Mouse (Mus musculus): ENCODE results near the gene N4bp2. TPM values are rescaled to one million over a fixed set of nuclear protein-coding genes. Genes with fewer than 3 reads are reported as not detected.

Gene N4bp2
- polyA plus RNA-seq, 1 experiment, result 73.4 TPM

DNA sequence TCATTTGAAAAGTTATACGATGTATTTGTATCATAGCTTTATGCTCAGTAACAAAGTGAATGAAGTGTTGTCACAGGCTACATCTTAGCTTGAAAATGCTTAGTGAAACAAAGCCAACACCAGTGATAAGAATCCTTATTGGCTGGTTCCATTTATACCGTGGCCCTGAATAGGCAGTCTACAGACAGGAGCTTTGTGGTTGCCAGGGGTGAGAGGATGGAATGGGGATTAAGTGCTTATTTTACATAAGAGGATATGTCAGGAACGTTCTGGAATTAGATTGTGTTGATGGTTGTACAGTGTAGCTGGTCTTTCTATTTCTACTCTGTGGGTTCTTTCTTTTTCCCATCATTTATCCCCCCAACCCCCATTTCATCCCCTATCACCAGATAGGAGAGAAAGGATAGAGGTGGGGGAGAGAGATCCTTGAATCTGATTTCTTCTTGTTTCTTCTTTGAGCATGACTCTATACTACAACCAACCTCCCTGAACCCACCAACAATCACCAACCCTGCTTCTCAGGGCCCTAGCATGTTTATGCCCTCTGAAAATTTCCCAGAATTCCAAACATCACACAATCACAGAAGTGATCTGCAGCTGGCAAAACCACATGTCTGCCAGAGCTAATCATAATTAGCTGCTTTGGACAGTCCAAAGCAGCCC, 16.2 kb downstream of the N4bp2 start:
- TF ChIP-seq CTCF (IDR thresholded peaks at IDR 0.05; ENCODE audit: low read depth, low read length), result no peak
- TF ChIP-seq POLR2A (IDR thresholded peaks at IDR 0.05; ENCODE audit: insufficient read depth, low read length), result no peak
- no peak for TF ChIP-seq EP300 (IDR thresholded peaks at IDR 0.05; ENCODE audit: insufficient read depth, low read depth, low read length)
- H3K4me1 ChIP-seq (ENCODE audit: control insufficient read depth, insufficient read depth, low read length), result no peaks in the 10 kb centered on the region
- H3K9ac ChIP-seq (ENCODE audit: low read depth, poor library complexity, severe bottlenecking), result no peak overlapping the region
- peaks cover 5% of the 10 kb centered on the region; the same call in 1 of the 2 replicates for H3K36me3 ChIP-seq (ENCODE audit: control insufficient read depth, insufficient read depth, low read length, poor library complexity, severe bottlenecking)
- H3K27me3 ChIP-seq (ENCODE audit: control insufficient read depth, insufficient read depth, low read length, poor library complexity, severe bottlenecking), result no peaks in the 10 kb centered on the region
- no peaks in the 10 kb centered on the region for H3K9me3 ChIP-seq (replicated peaks; ENCODE audit: control insufficient read depth, insufficient read depth, low read length, poor library complexity, severe bottlenecking)
- no peak overlapping the region for H3K27ac ChIP-seq (ENCODE audit: insufficient read depth, low read length)
- H3K4me3 ChIP-seq (ENCODE audit: low read depth, low read length), result no peak overlapping the region

DNA sequence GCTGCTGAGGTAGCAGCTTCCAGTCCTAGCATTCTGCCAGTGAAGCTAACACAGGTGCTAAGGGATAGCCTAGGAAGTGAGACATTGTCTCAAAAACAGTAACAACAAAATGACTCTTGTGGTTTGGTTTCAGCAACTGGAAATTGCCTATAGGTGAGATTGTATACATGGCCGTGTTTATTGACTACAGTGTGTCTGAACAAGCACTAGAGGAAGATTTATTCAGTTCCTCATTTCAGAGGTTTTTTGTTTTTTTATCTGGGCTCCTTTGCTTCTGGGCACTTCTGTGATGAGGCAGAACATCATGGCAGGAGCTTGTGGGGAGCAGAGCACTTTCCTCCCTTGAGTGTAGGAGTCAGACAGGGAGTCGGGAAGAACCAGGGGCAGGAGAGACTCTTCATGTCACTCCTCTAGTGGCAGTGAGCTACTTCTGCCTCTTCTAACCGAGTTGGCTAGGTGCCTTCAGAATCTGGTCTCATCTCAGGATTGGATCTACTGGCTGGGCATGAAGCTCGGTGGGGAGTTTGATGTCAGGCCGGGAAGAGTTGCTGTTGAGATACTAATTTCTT, 17.9 kb downstream of the N4bp2 start:
- no peaks in the 10 kb centered on the region for H3K27me3 ChIP-seq (ENCODE audit: control insufficient read depth, insufficient read depth, low read length, poor library complexity, severe bottlenecking)
- no peaks in the 10 kb centered on the region for H3K9me3 ChIP-seq (replicated peaks; ENCODE audit: control insufficient read depth, insufficient read depth, low read length, poor library complexity, severe bottlenecking)
- no peak overlapping the region for H3K9ac ChIP-seq (ENCODE audit: low read depth, poor library complexity, severe bottlenecking)
- TF ChIP-seq EP300 (IDR thresholded peaks at IDR 0.05; ENCODE audit: insufficient read depth, low read depth, low read length) (no peak), POLR2A (IDR thresholded peaks at IDR 0.05; ENCODE audit: insufficient read depth, low read length) (no peak), CTCF (IDR thresholded peaks at IDR 0.05; ENCODE audit: low read depth, low read length) (no peak)
- no peaks in the 10 kb centered on the region for H3K4me1 ChIP-seq (ENCODE audit: control insufficient read depth, insufficient read depth, low read length)
- H3K4me3 ChIP-seq (ENCODE audit: low read depth, low read length), result no peak overlapping the region
- peaks cover 3% of the 10 kb centered on the region; the same call in 1 of the 2 replicates for H3K36me3 ChIP-seq (ENCODE audit: control insufficient read depth, insufficient read depth, low read length, poor library complexity, severe bottlenecking)
- H3K27ac ChIP-seq (ENCODE audit: insufficient read depth, low read length), result no peak overlapping the region

DNA sequence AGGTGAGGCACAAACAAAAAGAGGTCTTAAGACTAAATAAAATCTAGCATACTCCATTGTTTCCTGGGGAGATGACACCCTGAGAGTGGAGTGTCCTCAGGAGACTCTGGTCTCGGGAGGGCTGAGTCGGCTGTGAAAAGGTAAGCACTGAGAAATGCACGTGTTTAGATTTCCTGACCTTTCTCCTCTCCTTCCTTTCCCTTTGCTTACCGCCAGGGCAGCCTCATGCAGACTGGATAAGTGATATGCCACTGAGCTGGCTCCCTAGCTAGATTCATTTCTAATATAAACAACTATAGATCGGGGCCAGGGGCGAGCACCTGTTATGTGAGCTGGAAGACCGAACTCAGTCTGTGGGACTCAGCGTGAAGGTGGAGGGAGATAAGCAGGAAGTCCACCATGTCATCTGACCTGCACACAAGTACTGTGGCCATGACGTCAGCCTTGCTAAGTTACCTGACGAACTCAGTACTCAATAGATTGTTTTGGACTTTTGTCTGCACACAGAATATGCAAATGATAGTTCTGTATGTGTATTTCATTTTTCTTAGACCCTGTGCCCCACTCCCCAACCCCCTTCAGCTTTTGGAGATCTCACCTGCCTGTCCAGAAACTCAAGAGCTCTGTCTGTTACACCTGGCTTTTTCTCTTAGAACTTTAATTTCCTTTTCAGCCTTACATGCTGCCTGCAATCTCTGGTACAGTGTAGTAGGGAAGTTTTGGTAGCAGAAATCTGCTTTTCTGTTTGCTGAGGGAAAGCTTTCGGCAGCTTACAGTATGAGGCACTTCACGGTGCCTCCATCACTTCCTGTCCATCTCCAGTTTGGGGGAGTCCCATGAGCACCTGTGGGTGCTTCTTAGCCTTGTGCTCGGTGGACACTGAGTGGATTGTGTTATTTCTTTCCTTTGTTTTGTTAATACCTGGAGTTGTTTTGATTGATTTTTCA, 18.7 kb downstream of the N4bp2 start:
- Histone ChIP-seq H3K27me3 (ENCODE audit: control insufficient read depth, insufficient read depth, low read length, poor library complexity, severe bottlenecking) (no peaks in the 10 kb centered on the region), H3K36me3 (ENCODE audit: control insufficient read depth, insufficient read depth, low read length, poor library complexity, severe bottlenecking) (no peaks in the 10 kb centered on the region), H3K27ac (ENCODE audit: insufficient read depth, low read length) (no peak overlapping the region), H3K4me1 (ENCODE audit: control insufficient read depth, insufficient read depth, low read length) (no peaks in the 10 kb centered on the region), H3K9ac (ENCODE audit: low read depth, poor library complexity, severe bottlenecking) (no peak overlapping the region), H3K4me3 (ENCODE audit: low read depth, low read length) (no peak overlapping the region), H3K9me3 (replicated peaks; ENCODE audit: control insufficient read depth, insufficient read depth, low read length, poor library complexity, severe bottlenecking) (no peaks in the 10 kb centered on the region)
- no peak for TF ChIP-seq EP300 (IDR thresholded peaks at IDR 0.05; ENCODE audit: insufficient read depth, low read depth, low read length)
- TF ChIP-seq CTCF (IDR thresholded peaks at IDR 0.05; ENCODE audit: low read depth, low read length), result no peak
- TF ChIP-seq POLR2A (IDR thresholded peaks at IDR 0.05; ENCODE audit: insufficient read depth, low read length), result no peak

DNA sequence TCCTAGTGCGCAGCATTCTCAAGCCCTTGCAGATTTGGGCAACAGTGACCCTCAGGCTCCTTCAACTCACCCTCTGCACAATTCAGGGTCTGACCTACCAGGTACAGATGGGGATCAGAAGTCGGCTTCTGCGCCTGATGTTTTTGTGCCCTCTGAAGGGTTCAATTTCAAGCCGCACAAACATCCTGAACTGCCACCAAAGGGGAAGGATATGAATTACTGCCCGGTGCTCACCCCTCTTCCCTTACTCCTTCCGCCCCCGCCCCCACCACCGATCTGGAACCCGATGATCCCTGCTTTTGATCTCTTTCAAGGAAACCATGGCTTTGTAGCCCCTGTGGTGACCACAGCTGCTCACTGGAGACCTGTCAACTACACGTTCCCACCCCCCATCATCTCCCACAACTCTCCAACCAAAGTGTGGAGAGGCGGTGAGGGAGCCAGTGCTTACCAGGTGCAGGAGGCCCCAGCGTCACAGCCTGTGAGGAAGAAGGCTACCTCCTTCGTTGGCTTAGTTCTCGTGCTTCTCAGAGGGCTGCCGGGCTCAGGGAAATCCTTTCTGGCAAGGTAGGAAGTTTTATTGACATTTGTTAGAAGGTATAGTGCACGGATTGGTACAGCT, 27.4 kb downstream of the N4bp2 start:
- no peaks in the 10 kb centered on the region for H3K9me3 ChIP-seq (replicated peaks; ENCODE audit: control insufficient read depth, insufficient read depth, low read length, poor library complexity, severe bottlenecking)
- no peaks in the 10 kb centered on the region for H3K4me1 ChIP-seq (ENCODE audit: control insufficient read depth, insufficient read depth, low read length)
- peaks cover 29% of the 10 kb centered on the region for H3K36me3 ChIP-seq (ENCODE audit: control insufficient read depth, insufficient read depth, low read length, poor library complexity, severe bottlenecking)
- H3K27me3 ChIP-seq (ENCODE audit: control insufficient read depth, insufficient read depth, low read length, poor library complexity, severe bottlenecking), result no peaks in the 10 kb centered on the region
- H3K4me3 ChIP-seq (ENCODE audit: low read depth, low read length), result no peak overlapping the region
- no peak overlapping the region for H3K27ac ChIP-seq (ENCODE audit: insufficient read depth, low read length)
- TF ChIP-seq EP300 (IDR thresholded peaks at IDR 0.05; ENCODE audit: insufficient read depth, low read depth, low read length), result no peak
- TF ChIP-seq CTCF (IDR thresholded peaks at IDR 0.05; ENCODE audit: low read depth, low read length), result no peak
- TF ChIP-seq POLR2A (IDR thresholded peaks at IDR 0.05; ENCODE audit: insufficient read depth, low read length), result no peak
- no peak overlapping the region for H3K9ac ChIP-seq (ENCODE audit: low read depth, poor library complexity, severe bottlenecking)

DNA sequence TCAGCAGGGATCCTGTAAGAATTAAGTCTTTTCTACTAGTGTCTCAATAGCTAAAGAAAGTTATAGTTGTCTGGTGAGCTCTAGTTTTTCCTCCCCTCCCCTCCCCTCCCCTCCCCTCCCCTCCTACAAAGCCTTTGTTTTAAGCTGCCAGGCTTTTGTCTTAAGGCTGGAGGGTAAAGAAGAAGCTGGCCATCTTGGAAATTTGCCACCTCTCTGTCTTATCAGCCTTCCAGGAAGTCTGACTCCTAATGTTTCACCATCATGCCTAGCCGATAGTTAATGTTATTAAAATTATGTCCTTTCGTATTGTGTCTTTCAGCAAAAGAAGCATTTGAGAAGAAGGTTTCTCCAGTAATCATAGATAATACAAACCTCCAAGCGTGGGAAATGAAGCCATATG, 30.9 kb downstream of the N4bp2 start:
- Histone ChIP-seq H3K9ac (ENCODE audit: low read depth, poor library complexity, severe bottlenecking) (no peak overlapping the region), H3K27me3 (ENCODE audit: control insufficient read depth, insufficient read depth, low read length, poor library complexity, severe bottlenecking) (no peaks in the 10 kb centered on the region), H3K27ac (ENCODE audit: insufficient read depth, low read length) (no peak overlapping the region), H3K4me1 (ENCODE audit: control insufficient read depth, insufficient read depth, low read length) (no peaks in the 10 kb centered on the region), H3K36me3 (ENCODE audit: control insufficient read depth, insufficient read depth, low read length, poor library complexity, severe bottlenecking) (peaks cover 29% of the 10 kb centered on the region), H3K9me3 (replicated peaks; ENCODE audit: control insufficient read depth, insufficient read depth, low read length, poor library complexity, severe bottlenecking) (no peaks in the 10 kb centered on the region), H3K4me3 (ENCODE audit: low read depth, low read length) (no peak overlapping the region)
- TF ChIP-seq EP300 (IDR thresholded peaks at IDR 0.05; ENCODE audit: insufficient read depth, low read depth, low read length) (no peak), POLR2A (IDR thresholded peaks at IDR 0.05; ENCODE audit: insufficient read depth, low read length) (no peak), CTCF (IDR thresholded peaks at IDR 0.05; ENCODE audit: low read depth, low read length) (no peak)
